Mouse (Mus musculus): ENCODE results near the gene Sorl1. TPM values are rescaled to one million over a fixed set of nuclear protein-coding genes. Genes with fewer than 3 reads are reported as not detected.

Sorl1 gene
- polyA plus RNA-seq, 1 experiment from 2014 or later: 11.4 TPM

- Histone ChIP-seq H3K4me3 (ENCODE audit: low read length) (no peak overlapping the region), H3K9me3 (ENCODE audit: control insufficient read depth, low read length) (no peaks in the 10 kb centered on the region), H3K4me1 (ENCODE audit: control insufficient read depth, insufficient read depth, low read depth, low read length) (no peaks in the 10 kb centered on the region), H3K4me2 (ENCODE audit: low read length) (no peak overlapping the region), H3K27me3 (replicated peaks; ENCODE audit: control insufficient read depth, insufficient read depth, low read length) (no peaks in the 10 kb centered on the region), H3K9ac (ENCODE audit: low read depth, low read length) (no peak overlapping the region), H3K36me3 (ENCODE audit: control insufficient read depth, insufficient read depth, low read length) (no peaks in the 10 kb centered on the region), H3K27ac (ENCODE audit: low read depth, low read length) (no peak overlapping the region)
- 97% methylated on average over 13 of the region's 13 CpGs for WGBS
- ATAC-seq: no peak
These were observed 38.1 kb downstream of the Sorl1 start for GRCm38 (mm10) chr9:42085970-42086369.

- 88% methylated on average over 4 of the region's 4 CpGs for WGBS
- no peak for ATAC-seq
These were observed 40.4 kb downstream of the Sorl1 start for GRCm38 (mm10) chr9:42083661-42084067.

GRCm38 (mm10) chr9:42081681-42082530 lies 42.2 kb downstream of the Sorl1 start:
- no peak for ATAC-seq
- Histone ChIP-seq H3K4me1 (ENCODE audit: control insufficient read depth, insufficient read depth, low read depth, low read length) (no peaks in the 10 kb centered on the region), H3K9ac (ENCODE audit: low read depth, low read length) (no peak overlapping the region), H3K27ac (ENCODE audit: low read depth, low read length) (no peak overlapping the region), H3K4me3 (ENCODE audit: low read length) (no peak overlapping the region), H3K27me3 (replicated peaks; ENCODE audit: control insufficient read depth, insufficient read depth, low read length) (no peaks in the 10 kb centered on the region), H3K4me2 (ENCODE audit: low read length) (no peak overlapping the region), H3K9me3 (ENCODE audit: control insufficient read depth, low read length) (no peaks in the 10 kb centered on the region), H3K36me3 (ENCODE audit: control insufficient read depth, insufficient read depth, low read length) (peaks cover 2% of the 10 kb centered on the region; the same call in 1 of the 2 replicates)
- 91% methylated on average over 29 of the region's 29 CpGs for WGBS

More at GRCm38 (mm10) chr9:42083661-42084067, 40.4 kb downstream of the Sorl1 start:
- Histone ChIP-seq H3K9me3 (ENCODE audit: control insufficient read depth, low read length) (no peaks in the 10 kb centered on the region), H3K9ac (ENCODE audit: low read depth, low read length) (no peak overlapping the region), H3K27me3 (replicated peaks; ENCODE audit: control insufficient read depth, insufficient read depth, low read length) (no peaks in the 10 kb centered on the region), H3K4me3 (ENCODE audit: low read length) (no peak overlapping the region), H3K27ac (ENCODE audit: low read depth, low read length) (no peak overlapping the region), H3K36me3 (ENCODE audit: control insufficient read depth, insufficient read depth, low read length) (peaks cover 2% of the 10 kb centered on the region; the same call in 1 of the 2 replicates), H3K4me2 (ENCODE audit: low read length) (no peak overlapping the region), H3K4me1 (ENCODE audit: control insufficient read depth, insufficient read depth, low read depth, low read length) (no peaks in the 10 kb centered on the region)

DNA sequence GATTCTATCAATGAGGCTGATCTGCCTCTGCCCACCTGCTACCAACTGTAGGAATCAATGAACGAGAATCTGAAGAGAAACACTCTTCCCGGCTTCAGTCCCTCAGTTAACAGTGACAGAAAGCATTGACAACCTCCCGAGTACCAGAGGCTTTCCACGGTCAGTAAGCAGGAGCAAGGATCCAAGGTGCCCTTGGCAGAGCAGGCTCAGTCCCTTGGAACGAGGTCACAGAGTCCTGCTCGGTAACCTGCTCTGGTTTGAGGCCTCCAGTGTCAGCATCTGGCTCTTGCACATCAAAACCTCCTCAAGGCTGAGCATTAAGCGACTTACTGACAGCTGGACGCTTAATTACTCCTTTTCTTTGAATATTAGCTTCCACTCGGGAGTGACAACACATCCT lies 43.4 kb downstream of the Sorl1 start:
- Histone ChIP-seq H3K27me3 (replicated peaks; ENCODE audit: control insufficient read depth, insufficient read depth, low read length) (no peaks in the 10 kb centered on the region), H3K9me3 (ENCODE audit: control insufficient read depth, low read length) (no peaks in the 10 kb centered on the region), H3K4me2 (ENCODE audit: low read length) (no peak overlapping the region), H3K4me1 (ENCODE audit: control insufficient read depth, insufficient read depth, low read depth, low read length) (no peaks in the 10 kb centered on the region), H3K36me3 (ENCODE audit: control insufficient read depth, insufficient read depth, low read length) (peaks cover 2% of the 10 kb centered on the region; the same call in 1 of the 2 replicates), H3K4me3 (ENCODE audit: low read length) (no peak overlapping the region), H3K9ac (ENCODE audit: low read depth, low read length) (no peak overlapping the region), H3K27ac (ENCODE audit: low read depth, low read length) (no peak overlapping the region)
- 73% methylated on average over 9 of the region's 9 CpGs for WGBS
- no peak for ATAC-seq

DNA sequence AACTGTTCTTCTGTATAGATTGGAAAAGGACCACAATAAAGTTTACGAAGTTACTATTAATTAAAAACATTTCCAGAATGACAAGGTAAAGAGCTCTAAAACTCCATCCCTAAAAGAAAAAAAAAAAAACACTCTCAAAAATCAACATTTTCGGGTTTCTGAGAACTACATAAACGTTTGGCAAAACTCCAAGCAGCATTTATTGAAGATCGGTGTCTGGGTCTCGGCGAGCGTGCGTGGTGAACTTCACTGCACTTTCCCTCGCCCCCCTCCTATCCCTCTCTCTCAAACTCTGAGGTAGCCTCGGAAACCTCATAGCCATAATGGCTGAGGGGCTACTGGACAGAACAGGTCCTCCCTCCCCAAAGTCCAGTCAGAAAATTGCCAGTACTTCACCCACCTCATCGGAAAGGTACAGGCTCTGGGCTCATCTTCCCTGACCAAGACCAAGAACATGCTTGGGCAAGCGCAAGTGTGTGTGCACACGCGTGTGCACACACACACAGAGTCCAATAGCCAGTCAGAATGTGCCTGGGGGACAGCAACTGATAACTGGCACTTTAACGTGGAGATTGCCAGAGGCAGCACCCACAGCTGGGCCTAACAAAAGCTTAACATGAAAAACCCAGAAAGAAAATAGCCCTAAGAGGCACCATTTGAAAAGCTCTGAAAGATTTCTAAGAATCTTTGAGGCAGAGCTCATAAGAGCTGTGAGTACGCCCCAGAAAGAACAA lies 46.8 kb downstream of the Sorl1 start:
- no peaks in the 10 kb centered on the region; the same call in 1 of the 2 replicates for H3K4me1 ChIP-seq (ENCODE audit: control insufficient read depth, insufficient read depth, low read depth, low read length)
- peaks cover 2% of the 10 kb centered on the region; the same call in 1 of the 2 replicates for H3K36me3 ChIP-seq (ENCODE audit: control insufficient read depth, insufficient read depth, low read length)
- no peaks in the 10 kb centered on the region for H3K9me3 ChIP-seq (ENCODE audit: control insufficient read depth, low read length)
- H3K9ac ChIP-seq (ENCODE audit: low read depth, low read length): no peak overlapping the region
- no peak for ATAC-seq
- H3K4me3 ChIP-seq (ENCODE audit: low read length): no peak overlapping the region
- H3K4me2 ChIP-seq (ENCODE audit: low read length): no peak overlapping the region
- WGBS: 87% methylated on average over 16 of the region's 16 CpGs
- H3K27me3 ChIP-seq (replicated peaks; ENCODE audit: control insufficient read depth, insufficient read depth, low read length): no peaks in the 10 kb centered on the region
- H3K27ac ChIP-seq (ENCODE audit: low read depth, low read length): no peak overlapping the region

- Histone ChIP-seq H3K4me1 (ENCODE audit: control insufficient read depth, insufficient read depth, low read depth, low read length) (no peaks in the 10 kb centered on the region; the same call in 1 of the 2 replicates), H3K4me3 (ENCODE audit: low read length) (no peak overlapping the region), H3K36me3 (ENCODE audit: control insufficient read depth, insufficient read depth, low read length) (peaks cover 2% of the 10 kb centered on the region; the same call in 1 of the 2 replicates), H3K9ac (ENCODE audit: low read depth, low read length) (no peak overlapping the region), H3K9me3 (ENCODE audit: control insufficient read depth, low read length) (no peaks in the 10 kb centered on the region), H3K27ac (ENCODE audit: low read depth, low read length) (no peak overlapping the region), H3K27me3 (replicated peaks; ENCODE audit: control insufficient read depth, insufficient read depth, low read length) (no peaks in the 10 kb centered on the region), H3K4me2 (ENCODE audit: low read length) (no peak overlapping the region)
- ATAC-seq: no peak
- WGBS: 92% methylated on average over 10 of the region's 10 CpGs
These were observed 47.7 kb downstream of the Sorl1 start for GRCm38 (mm10) chr9:42076256-42076849.

DNA sequence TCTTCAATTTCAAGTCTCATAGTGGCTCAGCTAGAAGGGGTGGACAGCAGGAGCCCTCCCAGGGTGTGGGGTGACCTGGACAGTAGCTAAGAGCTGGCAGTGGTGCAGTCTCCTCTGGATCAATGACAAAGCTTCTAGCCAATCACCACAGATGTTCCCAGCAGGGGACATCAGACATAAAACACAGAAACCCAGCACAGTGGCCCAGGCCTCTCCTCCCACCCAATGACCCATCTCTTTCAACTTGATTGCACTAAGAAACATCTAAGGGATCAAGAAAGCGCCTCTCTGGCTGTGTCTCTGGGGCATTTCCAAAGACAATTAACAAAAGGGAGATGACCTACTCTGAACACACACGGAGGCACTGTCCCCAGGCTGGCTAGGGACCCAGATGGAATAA lies 48.9 kb downstream of the Sorl1 start:
- H3K36me3 ChIP-seq (ENCODE audit: control insufficient read depth, insufficient read depth, low read length): peaks cover 2% of the 10 kb centered on the region; the same call in 1 of the 2 replicates
- H3K27me3 ChIP-seq (replicated peaks; ENCODE audit: control insufficient read depth, insufficient read depth, low read length): no peaks in the 10 kb centered on the region
- H3K4me3 ChIP-seq (ENCODE audit: low read length): no peak overlapping the region
- no peaks in the 10 kb centered on the region for H3K9me3 ChIP-seq (ENCODE audit: control insufficient read depth, low read length)
- no peak overlapping the region for H3K9ac ChIP-seq (ENCODE audit: low read depth, low read length)
- H3K4me1 ChIP-seq (ENCODE audit: control insufficient read depth, insufficient read depth, low read depth, low read length): no peaks in the 10 kb centered on the region; the same call in 1 of the 2 replicates
- no peak overlapping the region for H3K4me2 ChIP-seq (ENCODE audit: low read length)
- no peak for ATAC-seq
- 12% methylated on average over 2 of the region's 2 CpGs for WGBS
- no peak overlapping the region for H3K27ac ChIP-seq (ENCODE audit: low read depth, low read length)

- Histone ChIP-seq H3K9ac (ENCODE audit: low read depth, low read length) (0 out of 2 replicates have a peak overlapping the region, but pooled peaks have one; percentile 13), H3K4me2 (ENCODE audit: low read length) (no peak overlapping the region), H3K27me3 (replicated peaks; ENCODE audit: control insufficient read depth, insufficient read depth, low read length) (no peaks in the 10 kb centered on the region), H3K4me1 (ENCODE audit: control insufficient read depth, insufficient read depth, low read depth, low read length) (peaks cover 8% of the 10 kb centered on the region; the same call in 1 of the 2 replicates), H3K27ac (ENCODE audit: low read depth, low read length) (peak overlapping the region; percentile 41; the same call in 1 of the 2 replicates), H3K9me3 (ENCODE audit: control insufficient read depth, low read length) (no peaks in the 10 kb centered on the region), H3K4me3 (ENCODE audit: low read length) (no peak overlapping the region), H3K36me3 (ENCODE audit: control insufficient read depth, insufficient read depth, low read length) (no peaks in the 10 kb centered on the region)
- ATAC-seq: peak; percentile 70
- 34% methylated on average over 4 of the region's 4 CpGs for WGBS
These were observed 52.1 kb downstream of the Sorl1 start for GRCm38 (mm10) chr9:42072010-42072409.

Measured in hindbrain, embryonic 16.5 days (tissue).